Mouse (Mus musculus): ENCODE data around the gene Olfr957. TPM values are rescaled to one million over a fixed set of nuclear protein-coding genes. Genes with fewer than 3 reads are reported as not detected.

Olfr957 gene
- polyA plus RNA-seq, 1 experiment from 2014 or later, result not detected

- Histone ChIP-seq H3K36me3 (ENCODE audit: control insufficient read depth, insufficient read depth, low read length) (no peaks in the 10 kb centered on the region), H3K27me3 (replicated peaks; ENCODE audit: control insufficient read depth, insufficient read depth, low read length) (no peaks in the 10 kb centered on the region), H3K4me2 (no peak within 1 kb of the TSS), H3K4me3 (ENCODE audit: low read depth, low read length) (no peak within 1 kb of the TSS), H3K27ac (ENCODE audit: low read depth, low read length) (no peak within 1 kb of the TSS), H3K4me1 (replicated peaks; ENCODE audit: control insufficient read depth, insufficient read depth, low read length) (no peaks in the 10 kb centered on the region), H3K9me3 (ENCODE audit: control insufficient read depth, low read length) (no peaks in the 10 kb centered on the region), H3K9ac (ENCODE audit: low read depth, low read length) (no peak within 1 kb of the TSS)
- WGBS, result 90% methylated on average over 2 of the region's 2 CpGs
- no peak for ATAC-seq (replicated peaks; ENCODE audit: low FRiP score)
- no peak for DNase-seq (ENCODE audit: low spot score)
These were observed 21.7 kb downstream of the Olfr957 start, which contains the start of gene Olfr44 for GRCm38 (mm10) chr9:39493895-39494294. TSS of gene Olfr44 (minus strand) at chr9:39493995.

GRCm38 (mm10) chr9:39471844-39472243 is 43.8 kb downstream of the Olfr957 start, which contains the start of gene Olfr955:
TSS of gene Olfr955 (minus strand) at chr9:39471944.
- 56% methylated on average over 1 of the region's 1 CpGs for WGBS
- H3K9ac ChIP-seq (ENCODE audit: low read depth, low read length), result no peak within 1 kb of the TSS
- no peak for ATAC-seq (replicated peaks; ENCODE audit: low FRiP score)
- H3K4me1 ChIP-seq (replicated peaks; ENCODE audit: control insufficient read depth, insufficient read depth, low read length), result no peaks in the 10 kb centered on the region
- no peaks in the 10 kb centered on the region for H3K9me3 ChIP-seq (ENCODE audit: control insufficient read depth, low read length)
- H3K27me3 ChIP-seq (replicated peaks; ENCODE audit: control insufficient read depth, insufficient read depth, low read length), result no peaks in the 10 kb centered on the region
- H3K27ac ChIP-seq (ENCODE audit: low read depth, low read length), result no peak within 1 kb of the TSS
- H3K4me3 ChIP-seq (ENCODE audit: low read depth, low read length), result no peak within 1 kb of the TSS
- no peaks in the 10 kb centered on the region for H3K36me3 ChIP-seq (ENCODE audit: control insufficient read depth, insufficient read depth, low read length)
- no peak for DNase-seq (ENCODE audit: low spot score)
- no peak within 1 kb of the TSS for H3K4me2 ChIP-seq

Other genes starting within 250 kb of the Olfr957 start
- gene Olfr945, start 239.0 kb downstream of the Olfr957 start, polyA plus RNA-seq (2014; fragmentation: Nextera tagmentation; extraction: Ambion mirVana), result not detected in 2 replicates
- gene Olfr948, start 189.8 kb downstream of the Olfr957 start, polyA plus RNA-seq (2014; fragmentation: Nextera tagmentation; extraction: Ambion mirVana), result not detected in 2 replicates
- gene Olfr951, start 128.4 kb downstream of the Olfr957 start, polyA plus RNA-seq (2014; fragmentation: Nextera tagmentation; extraction: Ambion mirVana), result not detected in 2 replicates
- not detected in 2 replicates for gene Olfr952, start 88.7 kb downstream of the Olfr957 start, polyA plus RNA-seq (2014; fragmentation: Nextera tagmentation; extraction: Ambion mirVana)
- gene Olfr954, start 59.1 kb downstream of the Olfr957 start, polyA plus RNA-seq (2014; fragmentation: Nextera tagmentation; extraction: Ambion mirVana), result not detected in 2 replicates
- gene Olfr955, start 43.9 kb downstream of the Olfr957 start, polyA plus RNA-seq (2014; fragmentation: Nextera tagmentation; extraction: Ambion mirVana), result not detected in 2 replicates
- not detected in 2 replicates for gene Olfr44, start 21.8 kb downstream of the Olfr957 start, polyA plus RNA-seq (2014; fragmentation: Nextera tagmentation; extraction: Ambion mirVana)
- gene Olfr958, start 38.2 kb upstream of the Olfr957 start, polyA plus RNA-seq (2014; fragmentation: Nextera tagmentation; extraction: Ambion mirVana), result not detected in 2 replicates
- not detected in 2 replicates for gene Olfr959, start 59.8 kb upstream of the Olfr957 start, polyA plus RNA-seq (2014; fragmentation: Nextera tagmentation; extraction: Ambion mirVana)
- 10.6 and 13.7 TPM in 2 replicates for gene AW551984, start 88.6 kb upstream of the Olfr957 start, polyA plus RNA-seq (2014; fragmentation: Nextera tagmentation; extraction: Ambion mirVana)
- gene Olfr148, start 94.8 kb upstream of the Olfr957 start, polyA plus RNA-seq (2014; fragmentation: Nextera tagmentation; extraction: Ambion mirVana), result not detected in 2 replicates
- not detected in 2 replicates for gene Olfr960, start 105.6 kb upstream of the Olfr957 start, polyA plus RNA-seq (2014; fragmentation: Nextera tagmentation; extraction: Ambion mirVana)
- not detected in 2 replicates for gene Olfr961, start 129.3 kb upstream of the Olfr957 start, polyA plus RNA-seq (2014; fragmentation: Nextera tagmentation; extraction: Ambion mirVana)
- gene Olfr963, start 151.4 kb upstream of the Olfr957 start, polyA plus RNA-seq (2014; fragmentation: Nextera tagmentation; extraction: Ambion mirVana), result not detected in 2 replicates
- gene Olfr149, start 191.3 kb upstream of the Olfr957 start, polyA plus RNA-seq (2014; fragmentation: Nextera tagmentation; extraction: Ambion mirVana), result not detected in 2 replicates
- not detected in 2 replicates for gene Olfr965, start 195.5 kb upstream of the Olfr957 start, polyA plus RNA-seq (2014; fragmentation: Nextera tagmentation; extraction: Ambion mirVana)
- gene Olfr150, start 215.2 kb upstream of the Olfr957 start, polyA plus RNA-seq (2014; fragmentation: Nextera tagmentation; extraction: Ambion mirVana), result not detected in 2 replicates
- not detected in 2 replicates for gene Olfr967, start 230.4 kb upstream of the Olfr957 start, polyA plus RNA-seq (2014; fragmentation: Nextera tagmentation; extraction: Ambion mirVana)